Mouse (Mus musculus) olfactory bulb, adult 2 months (tissue): ENCODE results near the gene Tmed5.

ENCODE experiments used
- CTCF ChIP-seq: fragments of 200-500 bp; IDR thresholded peaks from 2 replicates; pipeline ENCODE4 v1.5.1; 2012; ENCODE audit warnings: low read depth, mild to moderate bottlenecking, low read length, moderate library complexity; ENCODE audit not compliant: insufficient read depth
- POLR2A ChIP-seq: fragments of 200-500 bp; IDR thresholded peaks from 2 replicates; pipeline ENCODE4 v1.6.1; 2012; ENCODE audit warnings: mild to moderate bottlenecking, low read depth, low read length, moderate library complexity; ENCODE audit not compliant: insufficient read depth

DNA sequence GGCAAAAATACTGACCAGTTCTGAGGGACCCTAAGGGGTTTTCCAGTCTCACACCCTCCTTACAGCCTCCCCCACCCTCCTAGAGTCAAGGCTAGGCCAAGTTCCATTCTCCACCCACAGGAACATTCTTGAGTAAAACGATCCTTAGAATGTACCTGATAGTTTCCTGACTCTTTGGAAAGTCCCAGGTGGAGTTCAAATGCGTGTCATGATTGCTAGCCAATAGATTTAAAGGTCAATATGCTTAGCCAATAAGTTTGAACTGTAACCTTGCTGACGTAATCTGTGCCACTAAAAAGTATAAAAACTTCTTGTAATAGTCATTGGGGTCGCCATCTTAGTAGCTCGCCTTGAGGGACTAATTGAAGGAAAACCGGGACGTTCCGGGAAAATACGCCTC lies 72.0 kb downstream of the Tmed5 start:
- TF ChIP-seq CTCF (no peak), POLR2A (no peak)
